Mouse (Mus musculus): ENCODE measurements at regions not wholly inside any gene's neighbourhood (a gene's known extent, or its start where the extent isn't known, plus 50 kb on each side); places are given as distances from the start of the nearest gene placed in this dataset.

DNA sequence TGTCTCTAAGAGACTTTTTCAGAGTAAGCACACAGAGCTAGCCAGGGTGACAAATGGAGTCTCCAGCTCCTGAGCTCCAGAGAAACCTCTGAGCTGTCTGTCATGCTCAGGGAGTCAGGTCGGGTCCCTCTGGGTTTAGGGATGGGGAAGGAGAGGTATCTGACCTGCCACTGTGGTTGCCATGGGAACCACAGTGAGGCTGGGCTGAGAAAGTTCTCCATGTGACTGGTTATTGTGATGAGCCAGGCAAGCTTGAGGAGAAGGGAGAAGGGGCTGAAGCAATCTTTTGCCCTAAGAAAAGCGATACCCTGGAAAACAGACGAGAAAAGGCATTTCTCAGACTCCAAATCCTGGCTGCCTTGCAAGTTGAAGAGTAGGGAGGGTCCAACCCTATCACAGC, 105.7 kb upstream of the Syt13 start:
- no peak for TF ChIP-seq GATA1 (IDR thresholded peaks at IDR 0.05; ENCODE audit: low read depth, low read length)
- TF ChIP-seq CTCF (IDR thresholded peaks at IDR 0.05 in 2 of 3, conservative IDR thresholded peaks at IDR 0.05 in 1 of 3; ENCODE audit: control insufficient read depth in 1 of 3, insufficient read depth in 1 of 3, low read depth in 2 of 3, low read length in 3 of 3, poor library complexity in 1 of 3, severe bottlenecking in 1 of 3): no peak
- no peak for TF ChIP-seq NRF1 (IDR thresholded peaks at IDR 0.05; ENCODE audit: insufficient read depth, low read depth, low read length, poor library complexity, severe bottlenecking)
- no peak for TF ChIP-seq SMC3 (IDR thresholded peaks at IDR 0.05; ENCODE audit: low read depth, low read length)
- no peak for TF ChIP-seq TAL1 (IDR thresholded peaks at IDR 0.05; ENCODE audit: low read length)
- TF ChIP-seq EP300 (IDR thresholded peaks at IDR 0.05; ENCODE audit: low read depth in 1 of 2, low read length in 2 of 2): no peak
